Mouse (Mus musculus) brown adipose tissue, adult 24 weeks (tissue): ENCODE measurements around the gene Mettl7a3. TPM values are rescaled to one million over a fixed set of nuclear protein-coding genes. Genes with fewer than 3 reads are reported as not detected.

Source experiments
- polyA plus RNA-seq: library from polyadenylated mRNA; stranded (reverse); fragments of >200 nt; gene quantifications from 2 replicates; pipeline ENCODE4 v1.2.4, GENCODE M21; 2012; ENCODE audit not compliant: missing spikeins, insufficient read depth, insufficient read length

Gene Mettl7a3
- polyA plus RNA-seq, 1 experiment: not detected

Other genes starting within 250 kb of the Mettl7a3 start
- 22.4 and 29.0 TPM in 2 replicates for gene Atf1, start 107.1 kb upstream of the Mettl7a3 start, polyA plus RNA-seq
- not detected in 2 replicates for gene Tmprss12, start 54.1 kb upstream of the Mettl7a3 start, polyA plus RNA-seq
- gene Mettl7a1, start 30.8 kb upstream of the Mettl7a3 start, polyA plus RNA-seq: 231 and 236 TPM in 2 replicates
- gene Methig1, start 18.2 kb downstream of the Mettl7a3 start, polyA plus RNA-seq: not detected in 2 replicates
- gene Mettl7a2, start 18.3 kb downstream of the Mettl7a3 start, polyA plus RNA-seq: not detected in 2 replicates
- not detected in 2 replicates for gene Higd1c, start 29.6 kb downstream of the Mettl7a3 start, polyA plus RNA-seq
- gene Gm5475, start 87.2 kb downstream of the Mettl7a3 start, polyA plus RNA-seq: not detected in 2 replicates
- 14.2 and 24.7 TPM in 2 replicates for gene Slc11a2, start 90.1 kb downstream of the Mettl7a3 start, polyA plus RNA-seq
- 589 and 634 TPM in 2 replicates for gene Letmd1, start 134.1 kb downstream of the Mettl7a3 start, polyA plus RNA-seq
- gene Csrnp2, start 160.6 kb downstream of the Mettl7a3 start, polyA plus RNA-seq: 1.5 and 1.7 TPM in 2 replicates
- gene Tfcp2, start 217.1 kb downstream of the Mettl7a3 start, polyA plus RNA-seq: 7.2 and 11.7 TPM in 2 replicates